ENCODE assay signal across 20 mouse cellular contexts in the genomic region with DNA sequence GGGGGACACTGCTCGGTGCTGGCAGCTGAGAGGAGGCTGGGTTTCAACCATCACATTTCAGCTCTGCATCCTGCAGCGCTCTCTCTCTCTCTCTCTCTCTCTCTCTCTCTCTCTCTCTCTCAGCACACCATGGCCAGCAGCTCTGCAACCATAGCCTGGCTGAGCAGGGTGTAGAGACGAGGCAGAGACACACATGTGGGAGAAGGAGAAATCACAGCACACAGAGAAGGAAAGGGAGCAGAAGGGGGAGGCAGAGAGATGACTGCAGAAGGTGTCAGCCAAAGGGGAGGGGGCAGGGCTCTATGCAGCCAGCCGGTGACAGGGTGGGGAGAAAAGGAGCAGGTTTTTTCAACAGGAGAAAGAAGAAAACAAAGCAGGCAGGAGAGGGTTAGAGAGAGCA.
A peak's percentile ranks its signal among the peaks of the same experiment; 100 is the strongest.
DNase-seq lines count a peak whose midpoint lies in the region; ATAC-seq lines count a peak whose summit lies in the region.
"Had no signal": no experiment of that assay in that cellular context is flagged by ENCODE, and none has a peak within 500 bp of the region (broad histone marks: within the 10 kb centered on the region; RNA-seq: fewer than 3 reads in every experiment).

No protein-coding gene starts in this region.

- DNase-seq in cerebellum, postnatal 10 days = peak; percentile 38 to 43
- no peak for DNase-seq in cerebellum, adult 9-10 months
- DNase-seq in limb, embryonic 10.5 days (ENCODE audit: low spot score) = no peak
- DNase-seq in heart, adult 18-20 months = no peak
- DNase-seq in heart, adult 9 months (ENCODE audit: low spot score in 2 of 2) = no peak
- DNase-seq: cerebellum, postnatal 25 days; heart, postnatal 4 days; kidney, postnatal 10 days; lung, adult 2 months; lung, postnatal 36 days; right cerebral cortex, adult 18-20 months had no signal

- H3K27ac ChIP-seq in limb, embryonic 12.5 days = no peak overlapping the region
- H3K27ac ChIP-seq in limb, embryonic 10.5 days = no peak overlapping the region
- peak overlapping the region; percentile 62 for H3K27ac ChIP-seq in hindbrain, embryonic 15.5 days (replicated peaks)
- H3K27ac ChIP-seq in neural tube, embryonic 13.5 days (replicated peaks) = peak overlapping the region; percentile 39; the same call in 1 of the 2 replicates
- H3K27ac ChIP-seq: layer of hippocampus, adult 2 months; stomach, embryonic 15.5 days had no signal

- no peaks in the 10 kb centered on the region for H3K9me3 ChIP-seq in limb, embryonic 12.5 days
- H3K9me3 ChIP-seq in limb, embryonic 10.5 days (replicated peaks) = no peaks in the 10 kb centered on the region
- no peaks in the 10 kb centered on the region for H3K9me3 ChIP-seq in hindbrain, embryonic 15.5 days
- H3K9me3 ChIP-seq in neural tube, embryonic 13.5 days = no peaks in the 10 kb centered on the region
- H3K9me3 ChIP-seq: stomach, embryonic 15.5 days had no signal

- H3K4me1 ChIP-seq in limb, embryonic 12.5 days (replicated peaks) = 0 out of 2 replicates have a peak, but pooled peaks cover 5% of the 10 kb centered on the region
- peaks cover 8% of the 10 kb centered on the region for H3K4me1 ChIP-seq in limb, embryonic 10.5 days
- peaks cover 19% of the 10 kb centered on the region for H3K4me1 ChIP-seq in hindbrain, embryonic 15.5 days (replicated peaks)
- H3K4me1 ChIP-seq in neural tube, embryonic 13.5 days (replicated peaks) = peaks cover 18% of the 10 kb centered on the region
- H3K4me1 ChIP-seq: stomach, embryonic 15.5 days had no signal

- peaks cover 4% of the 10 kb centered on the region for H3K27me3 ChIP-seq in limb, embryonic 12.5 days
- H3K27me3 ChIP-seq in limb, embryonic 10.5 days (ENCODE audit: low read depth, poor library complexity, severe bottlenecking) = no peaks in the 10 kb centered on the region
- H3K27me3 ChIP-seq in hindbrain, embryonic 15.5 days = no peaks in the 10 kb centered on the region
- H3K27me3 ChIP-seq in neural tube, embryonic 13.5 days = no peaks in the 10 kb centered on the region
- H3K27me3 ChIP-seq: stomach, embryonic 15.5 days had no signal

- no peak for ATAC-seq in limb, embryonic 12.5 days (ENCODE audit: insufficient number of reproducible peaks, insufficient read depth, low FRiP score, low TSS enrichment, low read depth)
- ATAC-seq in hindbrain, embryonic 15.5 days (ENCODE audit: low FRiP score, low read depth) = peak; percentile 38; the same call in 1 of the 2 replicates
- ATAC-seq in neural tube, embryonic 13.5 days (ENCODE audit: low read depth) = peak; percentile 43; the same call in 1 of the 2 replicates
- ATAC-seq: CD4-positive, CD25-positive, alpha-beta regulatory T cell, adult 4 months; intestine, postnatal 0 days had no signal

- H3K4me2 ChIP-seq in limb, embryonic 12.5 days = no peak overlapping the region
- H3K4me2 ChIP-seq in hindbrain, embryonic 15.5 days = no peak overlapping the region
- no peak overlapping the region for H3K4me2 ChIP-seq in neural tube, embryonic 13.5 days
- H3K4me2 ChIP-seq: liver, embryonic 11.5 days; stomach, embryonic 15.5 days had no signal

- no peaks in the 10 kb centered on the region for H3K36me3 ChIP-seq in limb, embryonic 12.5 days
- H3K36me3 ChIP-seq in limb, embryonic 10.5 days = no peaks in the 10 kb centered on the region
- no peaks in the 10 kb centered on the region for H3K36me3 ChIP-seq in hindbrain, embryonic 15.5 days
- H3K36me3 ChIP-seq in neural tube, embryonic 13.5 days = no peaks in the 10 kb centered on the region
- H3K36me3 ChIP-seq: G1E; stomach, embryonic 15.5 days had no signal

- 37% methylated on average over 4 of the region's 4 CpGs for WGBS in limb, embryonic 12.5 days
- WGBS in limb, embryonic 10.5 days = 37% methylated on average over 4 of the region's 4 CpGs
- 19% methylated on average over 4 of the region's 4 CpGs for WGBS in hindbrain, embryonic 15.5 days
- 28% methylated on average over 4 of the region's 4 CpGs for WGBS in neural tube, embryonic 13.5 days

- H3K9ac ChIP-seq in limb, embryonic 12.5 days (replicated peaks) = 0 out of 2 replicates have a peak overlapping the region, but pooled peaks have one; percentile 27
- H3K9ac ChIP-seq in hindbrain, embryonic 15.5 days = no peak overlapping the region
- H3K9ac ChIP-seq in neural tube, embryonic 13.5 days = no peak overlapping the region
- H3K9ac ChIP-seq: stomach, embryonic 15.5 days had no signal

- H3K4me3 ChIP-seq in limb, embryonic 12.5 days (replicated peaks) = no peak overlapping the region
- no peak overlapping the region for H3K4me3 ChIP-seq in limb, embryonic 10.5 days
- H3K4me3 ChIP-seq in hindbrain, embryonic 15.5 days = no peak overlapping the region
- no peak overlapping the region for H3K4me3 ChIP-seq in neural tube, embryonic 13.5 days
- H3K4me3 ChIP-seq: layer of hippocampus, adult 2 months; stomach, embryonic 15.5 days had no signal

Comparison
In these comparisons a context has a peak if more than half of its experiments do, and no peak if none do; other contexts are left out.
1. DNase-seq: peak in cerebellum, postnatal 10 days (2 of 2); none in cerebellum, adult 9-10 months (single experiment), limb, embryonic 10.5 days (single experiment), heart, adult 18-20 months (0 of 2) and heart, adult 9 months (0 of 2).
2. H3K27ac ChIP-seq: peak in hindbrain, embryonic 15.5 days (single experiment) and neural tube, embryonic 13.5 days (single experiment); none in limb, embryonic 12.5 days (single experiment) and limb, embryonic 10.5 days (single experiment).